Mouse (Mus musculus) limb, embryonic 14.5 days (tissue): Measurements from ENCODE around the gene 4930402K13Rik. TPM values are rescaled to one million over a fixed set of nuclear protein-coding genes. Genes with fewer than 3 reads are reported as not detected.
"Not testable (repeated sequence)": the region's sequence is repeated elsewhere in the genome, so short reads cannot be mapped to it uniquely, and the experiment has no call there.

Source experiments
- ATAC-seq: fragments of 200-750 bp; cut with Nextera tagmentation; 2 replicates; pipeline ENCODE4 v1.8.0; 2017; ENCODE audit warnings: low read depth, moderate number of reproducible peaks, moderate TSS enrichment; ENCODE audit not compliant: low FRiP score
- DNase-seq: peaks from one replicate; pipeline ENCODE4 v3.0.0-alpha.2; 2015; ENCODE audit warnings: low spot score
- H3K27ac ChIP-seq: fragments of 300-500 bp; sonication (generic); replicated peaks from 2 replicates; pipeline ENCODE4 v1.5.1; 2014; ENCODE audit warnings: low read depth, mild to moderate bottlenecking, low read length, moderate library complexity, mixed read lengths
- H3K27me3 ChIP-seq: fragments of 300-500 bp; sonication (generic); 2 replicates; pipeline ENCODE4 v1.6.1; 2014; ENCODE audit warnings: low read length, mixed read lengths; ENCODE audit not compliant: control insufficient read depth, insufficient read depth
- H3K36me3 ChIP-seq: fragments of 300-500 bp; sonication (generic); 2 replicates; pipeline ENCODE4 v1.6.1; 2014; ENCODE audit warnings: mild to moderate bottlenecking, low read length, moderate library complexity, mixed read lengths; ENCODE audit not compliant: control insufficient read depth, insufficient read depth
- H3K4me1 ChIP-seq: fragments of 300-500 bp; sonication (generic); 2 replicates; pipeline ENCODE4 v1.6.1; 2014; ENCODE audit warnings: antibody characterized with exemption, low read length, mixed read lengths; ENCODE audit not compliant: control insufficient read depth, insufficient read depth
- H3K4me2 ChIP-seq: fragments of 300-500 bp; sonication (generic); replicated peaks from 2 replicates; pipeline ENCODE4 v1.6.1; 2014; ENCODE audit warnings: low read depth, mild to moderate bottlenecking, low read length, moderate library complexity; ENCODE audit not compliant: severe bottlenecking
- H3K4me3 ChIP-seq: fragments of 300-500 bp; sonication (generic); replicated peaks from 2 replicates; pipeline ENCODE4 v1.5.1; 2014; ENCODE audit warnings: low read length
- H3K9ac ChIP-seq: fragments of 300-500 bp; sonication (generic); 2 replicates; pipeline ENCODE4 v1.6.1; 2014; ENCODE audit warnings: mild to moderate bottlenecking, low read depth, low read length, moderate library complexity; ENCODE audit not compliant: severe bottlenecking
- H3K9me3 ChIP-seq: fragments of 300-500 bp; sonication (generic); 2 replicates; pipeline ENCODE4 v1.6.1; 2016; ENCODE audit warnings: low read length; ENCODE audit not compliant: control insufficient read depth
- POLR2A ChIP-seq: fragments of 200-500 bp; IDR thresholded peaks from 2 replicates; pipeline ENCODE4 v1.8.0; 2012; ENCODE audit warnings: inconsistent platforms, mild to moderate bottlenecking, moderate library complexity, borderline replicate concordance; ENCODE audit not compliant: insufficient read depth, insufficient read length; ENCODE audit errors: extremely low read depth
- WGBS: fragments of 180-500 bp; shearing (Covaris S2); extraction: QIAGEN DNeasy Blood & Tissue Kit; methylation state at CpG from one replicate; pipeline ENCODE4 v1.1.7; 2014; 5-methylcytosine and 5-hydroxymethylcytosine counted together
- polyA plus RNA-seq, 2 experiments: library from polyadenylated mRNA; depleted of rRNA in 1 of 2; stranded (reverse) in 1 of 2; unstranded in 1 of 2; fragments of >200 nt; fragmentation: Nextera tagmentation in 1 of 2; extraction: Ambion mirVana in 1 of 2; gene quantifications; 2 replicates each; pipeline versions ENCODE4 v1.2.1 to v1.2.3; 2012 to 2014

Gene 4930402K13Rik
- polyA plus RNA-seq (2012; rRNA removed) (not detected in 2 replicates), polyA plus RNA-seq (2014; fragmentation: Nextera tagmentation; extraction: Ambion mirVana) (not detected in 2 replicates)

GRCm38 (mm10) chrX:9104262-9104661 is at the start of gene 4930402K13Rik:
Gene 4930402K13Rik, plus strand, starts transcription at chrX:9104562.
- DNase-seq (no peak), ATAC-seq (no peak)
- no peaks in the 10 kb centered on the region for H3K9me3 ChIP-seq
- no peaks in the 10 kb centered on the region for H3K27me3 ChIP-seq
- no peak for TF ChIP-seq POLR2A
- no peak within 1 kb of the TSS for H3K4me2 ChIP-seq
- WGBS = 87% methylated on average over 6 of the region's 6 CpGs
- H3K27ac ChIP-seq = no peak within 1 kb of the TSS
- no peaks in the 10 kb centered on the region for H3K36me3 ChIP-seq
- no peak within 1 kb of the TSS for H3K4me3 ChIP-seq
- H3K4me1 ChIP-seq = no peaks in the 10 kb centered on the region
- no peak within 1 kb of the TSS for H3K9ac ChIP-seq

- not testable (repeated sequence) for H3K4me2 ChIP-seq, H3K9ac ChIP-seq, DNase-seq, H3K36me3 ChIP-seq, H3K4me3 ChIP-seq, H3K27ac ChIP-seq, H3K4me1 ChIP-seq, H3K27me3 ChIP-seq, H3K9me3 ChIP-seq, ATAC-seq
- 11% methylated on average over 6 of the region's 9 CpGs for WGBS
These were observed 43.4 kb upstream of the 4930402K13Rik start for GRCm38 (mm10) chrX:9060952-9061351.

GRCm38 (mm10) chrX:9062101-9062500 is 42.3 kb upstream of the 4930402K13Rik start:
- no peak for ATAC-seq
- DNase-seq = no peak

GRCm38 (mm10) chrX:9062715-9063114 is 41.6 kb upstream of the 4930402K13Rik start, which contains the start of gene Fthl17f:
Gene Fthl17f, plus strand, starts transcription at chrX:9063015.
- not testable (repeated sequence) for H3K27ac ChIP-seq, H3K4me1 ChIP-seq, H3K27me3 ChIP-seq

More at GRCm38 (mm10) chrX:9062101-9062500, 42.3 kb upstream of the 4930402K13Rik start:
- WGBS = 83% methylated on average over 4 of the region's 4 CpGs
- no peaks in the 10 kb centered on the region for H3K36me3 ChIP-seq
- no peak overlapping the region for H3K27ac ChIP-seq
- no peak for TF ChIP-seq POLR2A
- no peak overlapping the region for H3K9ac ChIP-seq
- no peaks in the 10 kb centered on the region for H3K27me3 ChIP-seq
- H3K4me3 ChIP-seq = no peak overlapping the region
- no peak overlapping the region for H3K4me2 ChIP-seq
- no peaks in the 10 kb centered on the region for H3K9me3 ChIP-seq
- H3K4me1 ChIP-seq = no peaks in the 10 kb centered on the region

GRCm38 (mm10) chrX:9077699-9078098 is 26.7 kb upstream of the 4930402K13Rik start:
- H3K4me2 ChIP-seq, DNase-seq, H3K4me3 ChIP-seq, H3K27ac ChIP-seq, H3K36me3 ChIP-seq, H3K4me1 ChIP-seq, H3K27me3 ChIP-seq, H3K9me3 ChIP-seq, H3K9ac ChIP-seq, ATAC-seq: not testable (repeated sequence)
- WGBS = 17% methylated on average over 4 of the region's 10 CpGs

More at GRCm38 (mm10) chrX:9062715-9063114, 41.6 kb upstream of the 4930402K13Rik start, which contains the start of gene Fthl17f:
- H3K9ac ChIP-seq, DNase-seq, H3K4me2 ChIP-seq, ATAC-seq, H3K36me3 ChIP-seq, H3K4me3 ChIP-seq, H3K9me3 ChIP-seq: not testable (repeated sequence)
- 88% methylated on average over 11 of the region's 11 CpGs for WGBS

- not testable (repeated sequence) for H3K27ac ChIP-seq, H3K4me2 ChIP-seq, H3K9me3 ChIP-seq, DNase-seq, ATAC-seq, H3K4me3 ChIP-seq, H3K9ac ChIP-seq, H3K4me1 ChIP-seq, H3K36me3 ChIP-seq, H3K27me3 ChIP-seq
These were observed 9.3 kb upstream of the 4930402K13Rik start for GRCm38 (mm10) chrX:9095066-9095465.
